Mouse (Mus musculus) hindbrain, postnatal 0 days (tissue): ENCODE data around the gene Panx3. TPM values are rescaled to one million over a fixed set of nuclear protein-coding genes. Genes with fewer than 3 reads are reported as not detected.

Experiments used
- ATAC-seq: fragments of 200-750 bp; cut with Nextera tagmentation; 2 replicates; pipeline ENCODE4 v1.8.0; 2017; ENCODE audit warnings: mild to moderate bottlenecking, moderate TSS enrichment, moderate library complexity
- DNase-seq: peaks from one replicate; pipeline ENCODE4 v3.0.0-alpha.2; 2015; ENCODE audit warnings: low spot score
- H3K27ac ChIP-seq: fragments of 300-500 bp; sonication (generic); 2 replicates; pipeline ENCODE4 v1.5.1; 2014; ENCODE audit warnings: mild to moderate bottlenecking
- H3K27me3 ChIP-seq: fragments of 300-500 bp; sonication (generic); 2 replicates; pipeline ENCODE4 v1.6.1; 2014; ENCODE audit warnings: low read length, mixed read lengths; ENCODE audit not compliant: insufficient read depth
- H3K36me3 ChIP-seq: fragments of 300-500 bp; sonication (generic); 2 replicates; pipeline ENCODE4 v1.6.1; 2014; ENCODE audit warnings: low read length, mixed read lengths; ENCODE audit not compliant: insufficient read depth
- H3K4me1 ChIP-seq: fragments of 300-500 bp; sonication (generic); 2 replicates; pipeline ENCODE4 v1.6.1; 2014; ENCODE audit warnings: antibody characterized with exemption, low read length, mixed read lengths; ENCODE audit not compliant: insufficient read depth
- H3K4me2 ChIP-seq: fragments of 300-500 bp; sonication (generic); 2 replicates; pipeline ENCODE4 v1.6.1; 2014; ENCODE audit warnings: low read depth, mild to moderate bottlenecking, low read length, moderate library complexity, mixed read lengths
- H3K4me3 ChIP-seq: fragments of 300-500 bp; sonication (generic); 2 replicates; pipeline ENCODE4 v1.5.1; 2014; ENCODE audit warnings: low read length
- H3K9ac ChIP-seq: fragments of 300-500 bp; sonication (generic); replicated peaks from 2 replicates; pipeline ENCODE4 v1.6.1; 2014; ENCODE audit warnings: mild to moderate bottlenecking, low read length, moderate library complexity, mixed read lengths
- H3K9me3 ChIP-seq: fragments of 300-500 bp; sonication (generic); 2 replicates; pipeline ENCODE4 v1.6.1; 2016; ENCODE audit warnings: low read length, mixed read lengths
- CTCF ChIP-seq: IDR thresholded peaks from 2 replicates; pipeline ENCODE4 v1.5.1; 2016; ENCODE audit warnings: antibody characterized with exemption, control low read depth, low read depth
- WGBS: fragments of 180-500 bp; shearing (Covaris S2); extraction: QIAGEN DNeasy Blood & Tissue Kit; methylation state at CpG from one replicate; pipeline ENCODE4 v1.1.7; 2014; 5-methylcytosine and 5-hydroxymethylcytosine counted together
- polyA plus RNA-seq: library from polyadenylated mRNA; unstranded; fragments of >200 nt; fragmentation: Nextera tagmentation; extraction: Ambion mirVana; gene quantifications from 2 replicates; pipeline ENCODE4 v1.2.1, GENCODE M21; 2015
- total RNA-seq: library from RNA; depleted of rRNA; stranded (reverse); fragments of >200 nt; gene quantifications from 2 replicates; pipeline ENCODE4 v1.2.3, GENCODE M21; 2014

Gene Panx3
- total and polyA plus RNA-seq, 2 experiments from 2014 or later = 0.10 TPM; not detected in 1

DNA sequence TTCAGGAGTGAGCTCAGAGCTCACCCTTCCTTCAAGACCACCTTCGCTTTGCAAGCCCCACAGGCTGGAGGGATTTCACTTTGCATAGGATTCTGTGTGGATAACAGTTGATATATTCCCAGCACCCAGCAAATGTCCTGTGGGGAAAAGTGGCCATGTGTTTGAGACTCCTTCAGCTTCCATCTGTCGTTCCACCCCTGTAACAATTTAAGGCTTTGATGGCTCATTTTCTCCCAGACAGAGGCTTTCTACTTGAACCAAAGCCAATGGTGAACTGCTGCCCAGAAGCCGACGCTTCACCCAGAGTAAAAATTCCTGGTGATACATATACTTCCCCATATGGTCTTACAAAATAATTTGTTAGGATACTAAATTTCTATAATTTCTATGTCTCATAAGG lies 6.3 kb upstream of the Panx3 start:
- DNase-seq (peak; percentile 3), ATAC-seq (no peak)
- no peak overlapping the region for H3K4me3 ChIP-seq
- H3K9me3 ChIP-seq = no peaks in the 10 kb centered on the region
- no peaks in the 10 kb centered on the region for H3K36me3 ChIP-seq
- no peaks in the 10 kb centered on the region for H3K4me1 ChIP-seq
- no peak overlapping the region for H3K27ac ChIP-seq
- no peak for TF ChIP-seq CTCF
- WGBS = 47% methylated on average over 4 of the region's 4 CpGs
- H3K4me2 ChIP-seq = no peak overlapping the region
- H3K27me3 ChIP-seq = no peaks in the 10 kb centered on the region
- no peak overlapping the region for H3K9ac ChIP-seq

DNA sequence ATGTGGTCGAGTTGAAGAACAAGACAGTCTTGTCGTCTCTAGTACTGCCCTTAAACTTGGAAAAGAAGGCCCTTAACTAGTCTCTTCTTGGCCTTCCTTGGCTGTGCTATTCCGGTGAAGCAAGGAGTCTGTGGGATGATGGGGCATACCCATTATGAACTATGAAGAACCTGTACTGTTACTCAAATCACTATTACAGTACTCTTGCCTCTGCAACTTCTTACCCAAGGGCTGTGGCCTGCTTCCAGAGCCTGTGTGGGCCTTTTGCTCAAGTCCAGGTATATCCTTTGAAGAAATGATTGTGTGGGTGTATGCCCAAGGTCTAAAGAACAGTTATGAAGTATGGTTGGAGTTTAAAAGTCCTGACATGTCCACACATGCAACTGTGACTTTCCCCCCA lies 1.2 kb upstream of the Panx3 start:
- no peaks in the 10 kb centered on the region for H3K4me1 ChIP-seq
- H3K4me2 ChIP-seq = no peak overlapping the region
- H3K4me3 ChIP-seq = no peak overlapping the region
- no peaks in the 10 kb centered on the region for H3K27me3 ChIP-seq
- TF ChIP-seq CTCF = no peak
- ATAC-seq = no peak
- H3K9ac ChIP-seq = no peak overlapping the region
- whole genome bisulfite sequencing = 89% methylated on average over 3 of the region's 3 CpGs
- DNase-seq = no peak
- H3K9me3 ChIP-seq = no peaks in the 10 kb centered on the region
- H3K27ac ChIP-seq = no peak overlapping the region
- no peaks in the 10 kb centered on the region for H3K36me3 ChIP-seq

DNA sequence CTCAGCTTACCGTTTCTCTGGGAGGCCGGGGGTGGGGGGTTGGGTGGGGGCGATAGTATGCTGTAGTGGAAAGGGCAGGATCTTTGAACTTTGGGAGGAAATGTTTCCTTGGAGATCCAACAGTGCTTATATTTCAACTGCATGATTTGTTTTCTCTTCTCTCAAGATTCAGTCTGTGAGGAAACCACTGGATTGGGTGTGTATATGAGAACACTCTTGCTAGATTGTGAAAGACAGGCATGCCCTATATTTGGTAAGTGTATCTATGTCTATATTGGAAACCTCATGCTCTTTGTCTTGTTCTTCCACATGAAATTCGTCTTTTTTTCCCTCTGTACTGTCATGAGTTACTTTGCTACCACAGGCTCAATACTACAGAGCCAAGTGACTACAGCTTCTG lies 643 bp upstream of the Panx3 start:
- no peak overlapping the region for H3K4me3 ChIP-seq
- H3K4me1 ChIP-seq = no peaks in the 10 kb centered on the region
- no peaks in the 10 kb centered on the region for H3K36me3 ChIP-seq
- TF ChIP-seq CTCF = no peak
- DNase-seq (no peak), ATAC-seq (no peak)
- H3K9me3 ChIP-seq = no peaks in the 10 kb centered on the region
- 72% methylated on average over 4 of the region's 4 CpGs for WGBS
- no peak overlapping the region for H3K9ac ChIP-seq
- H3K4me2 ChIP-seq = no peak overlapping the region
- H3K27me3 ChIP-seq = no peaks in the 10 kb centered on the region
- no peak overlapping the region for H3K27ac ChIP-seq

DNA sequence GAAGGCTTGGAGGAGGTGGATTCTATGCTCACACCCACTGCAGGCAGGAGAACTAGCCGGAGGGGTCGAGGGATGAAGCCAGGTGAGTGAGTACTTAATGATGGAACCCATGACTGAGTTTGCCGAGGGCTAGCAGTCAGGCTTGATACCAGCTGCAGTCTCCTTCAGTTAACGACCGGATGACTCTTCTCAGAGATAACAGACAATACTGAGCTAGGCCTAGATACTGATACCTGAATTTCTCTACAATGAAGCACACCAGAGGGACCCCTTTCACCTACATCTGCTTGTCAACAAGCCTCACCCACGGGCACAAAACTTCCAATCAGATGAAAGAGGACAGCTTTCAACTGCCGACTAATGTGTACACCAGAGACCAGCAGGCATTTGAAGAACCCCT lies 3.0 kb downstream of the Panx3 start:
- H3K4me2 ChIP-seq = no peak overlapping the region
- H3K9me3 ChIP-seq = no peaks in the 10 kb centered on the region
- no peaks in the 10 kb centered on the region for H3K4me1 ChIP-seq
- H3K4me3 ChIP-seq = no peak overlapping the region
- no peaks in the 10 kb centered on the region for H3K27me3 ChIP-seq
- no peaks in the 10 kb centered on the region for H3K36me3 ChIP-seq
- ATAC-seq (no peak), DNase-seq (no peak)
- no peak overlapping the region for H3K9ac ChIP-seq
- WGBS = 85% methylated on average over 7 of the region's 7 CpGs
- no peak overlapping the region for H3K27ac ChIP-seq
- TF ChIP-seq CTCF = no peak

DNA sequence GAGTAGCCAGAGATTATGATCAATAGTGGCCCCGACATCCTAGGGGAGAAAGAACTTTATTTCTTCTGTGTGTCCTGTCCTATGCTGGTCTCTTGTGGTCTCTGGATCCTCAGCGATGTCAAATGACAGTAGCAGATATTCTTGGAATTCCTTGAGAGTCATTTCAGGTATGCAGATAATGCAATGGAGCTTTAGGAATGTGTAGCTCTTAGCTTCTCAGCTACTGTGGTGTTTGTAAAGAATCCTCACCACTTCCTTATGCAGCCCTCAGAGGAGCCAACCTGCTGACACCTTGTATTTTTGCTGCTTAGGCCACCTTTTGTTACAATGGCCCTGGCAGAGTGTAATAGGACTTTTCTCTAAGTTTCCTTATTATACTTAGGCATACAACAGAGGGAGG lies 4.4 kb downstream of the Panx3 start:
- Histone ChIP-seq H3K9ac (no peak overlapping the region), H3K27ac (no peak overlapping the region), H3K4me3 (no peak overlapping the region), H3K36me3 (no peaks in the 10 kb centered on the region), H3K27me3 (no peaks in the 10 kb centered on the region), H3K4me1 (no peaks in the 10 kb centered on the region), H3K4me2 (no peak overlapping the region), H3K9me3 (no peaks in the 10 kb centered on the region)
- DNase-seq (no peak), ATAC-seq (no peak)
- no peak for TF ChIP-seq CTCF
- 77% methylated on average over 2 of the region's 2 CpGs for WGBS

DNA sequence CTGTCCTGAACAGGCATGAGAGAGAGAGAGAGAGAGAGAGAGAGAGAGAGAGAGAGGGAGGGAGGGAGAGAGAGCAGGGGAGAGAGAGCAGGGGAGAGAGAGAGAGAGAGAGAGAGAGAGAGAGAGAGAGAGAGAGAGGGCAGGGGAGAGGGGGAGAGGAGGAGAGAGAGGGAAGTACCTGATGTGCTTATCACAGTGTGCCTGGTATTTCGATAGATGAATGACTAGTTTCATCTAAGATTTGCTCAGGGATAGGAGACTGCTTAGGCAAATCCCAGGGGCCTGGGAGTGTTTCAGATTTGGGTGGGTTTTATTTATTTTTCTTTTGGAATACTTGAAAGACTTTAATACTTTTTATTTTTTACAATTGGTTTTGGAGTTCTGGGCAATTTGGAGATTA lies 5.8 kb downstream of the Panx3 start:
- DNase-seq (no peak), ATAC-seq (no peak)
- Histone ChIP-seq H3K4me1 (no peaks in the 10 kb centered on the region), H3K4me2 (no peak overlapping the region), H3K36me3 (no peaks in the 10 kb centered on the region), H3K27me3 (no peaks in the 10 kb centered on the region), H3K9ac (no peak overlapping the region), H3K9me3 (no peaks in the 10 kb centered on the region), H3K27ac (no peak overlapping the region), H3K4me3 (no peak overlapping the region)
- WGBS = 83% methylated on average over 1 of the region's 1 CpGs
- no peak for TF ChIP-seq CTCF

DNA sequence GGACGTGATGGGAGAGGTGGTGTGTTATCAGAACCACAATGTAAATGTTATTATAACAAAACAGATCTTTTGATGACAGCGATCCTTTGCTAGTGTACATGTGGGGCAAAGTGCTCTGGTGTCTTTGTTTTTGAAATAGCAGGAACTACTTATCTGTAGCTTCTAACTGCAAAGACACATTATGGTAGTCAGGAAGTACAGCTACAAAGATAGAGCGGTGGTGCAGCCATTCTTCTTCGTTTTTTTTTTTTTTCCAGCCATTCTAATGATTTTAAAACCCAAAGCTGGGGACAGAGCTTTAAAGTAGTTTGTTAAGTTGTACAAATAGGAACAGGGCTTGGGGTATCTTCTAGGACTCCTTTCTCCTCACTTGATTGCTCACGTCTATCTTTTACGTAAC lies 9.6 kb downstream of the Panx3 start:
- no peak overlapping the region for H3K4me3 ChIP-seq
- WGBS = 86% methylated on average over 6 of the region's 6 CpGs
- DNase-seq (no peak), ATAC-seq (no peak)
- H3K4me1 ChIP-seq = peaks cover 10% of the 10 kb centered on the region
- no peak overlapping the region for H3K27ac ChIP-seq
- no peak overlapping the region for H3K4me2 ChIP-seq
- no peak for TF ChIP-seq CTCF
- no peak overlapping the region for H3K9ac ChIP-seq
- H3K27me3 ChIP-seq = no peaks in the 10 kb centered on the region
- H3K9me3 ChIP-seq = no peaks in the 10 kb centered on the region
- H3K36me3 ChIP-seq = no peaks in the 10 kb centered on the region
